ENCODE assay signal across 14 mouse cellular contexts in the genomic region with DNA sequence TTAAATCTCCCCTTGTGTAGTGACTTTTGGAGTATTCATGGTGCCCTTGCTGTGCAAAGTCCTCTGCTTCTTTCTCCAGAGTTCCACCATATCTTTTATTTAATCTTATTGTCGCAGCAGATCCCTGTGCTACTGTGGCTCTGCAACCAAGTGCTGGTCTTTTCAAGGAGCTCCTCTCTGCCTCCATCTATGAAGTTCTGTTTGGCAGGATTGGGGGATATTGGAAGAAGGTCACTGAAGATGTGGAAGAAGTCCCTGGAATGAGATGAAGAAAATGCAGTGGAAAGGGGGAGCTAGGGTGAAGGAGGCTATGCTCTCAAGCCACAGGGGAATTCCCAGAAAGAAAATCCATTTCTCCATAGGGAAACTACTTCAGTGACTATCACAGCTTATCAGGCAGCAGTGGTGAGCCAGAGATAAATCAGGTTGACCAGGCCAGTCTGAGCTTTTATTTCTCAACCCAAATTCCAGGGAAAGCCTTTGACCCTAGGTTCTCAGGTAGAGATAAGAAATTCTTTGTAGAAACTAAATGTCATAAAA. TPM values are rescaled to one million over a fixed set of nuclear protein-coding genes. Genes with fewer than 3 reads are reported as not detected.
DNase-seq lines count a peak whose midpoint lies in the region; ATAC-seq and TF ChIP-seq lines count a peak whose summit lies in the region.
"Had no signal": no experiment of that assay in that cellular context is flagged by ENCODE, and none has a peak within 500 bp of the region (broad histone marks: within the 10 kb centered on the region; RNA-seq: fewer than 3 reads in every experiment).

No protein-coding gene starts in this region.

- H3K27ac ChIP-seq in heart, embryonic 12.5 days (ENCODE audit: poor library complexity, severe bottlenecking), result no peak overlapping the region
- H3K27ac ChIP-seq in liver, embryonic 12.5 days, result no peak overlapping the region
- H3K27ac ChIP-seq in liver, postnatal 0 days (ENCODE audit: low read depth), result no peak overlapping the region
- no peak overlapping the region for H3K27ac ChIP-seq in intestine, embryonic 15.5 days
- H3K27ac ChIP-seq: liver, embryonic 14.5 days had no signal

- peak overlapping the region; percentile 83 for H3K4me3 ChIP-seq in heart, embryonic 12.5 days
- H3K4me3 ChIP-seq in liver, embryonic 12.5 days, result no peak overlapping the region
- no peak overlapping the region for H3K4me3 ChIP-seq in liver, postnatal 0 days (ENCODE audit: low read depth, low read length)
- no peak overlapping the region; the same call in 1 of the 2 replicates for H3K4me3 ChIP-seq in intestine, embryonic 15.5 days (replicated peaks)

- H3K4me1 ChIP-seq in heart, embryonic 12.5 days (replicated peaks), result peaks cover 9% of the 10 kb centered on the region; the same call in 1 of the 2 replicates
- H3K4me1 ChIP-seq in liver, embryonic 12.5 days, result peaks cover 7% of the 10 kb centered on the region
- H3K4me1 ChIP-seq in liver, postnatal 0 days (ENCODE audit: insufficient read depth), result peaks cover 5% of the 10 kb centered on the region; the same call in 1 of the 2 replicates
- H3K4me1 ChIP-seq in intestine, embryonic 15.5 days (replicated peaks), result peaks cover 12% of the 10 kb centered on the region; the same call in 1 of the 2 replicates

- no peak for TF ChIP-seq EP300 in liver, postnatal 0 days (IDR thresholded peaks at IDR 0.05; ENCODE audit: low read depth)

- H3K9me3 ChIP-seq in heart, embryonic 12.5 days (replicated peaks), result no peaks in the 10 kb centered on the region
- no peaks in the 10 kb centered on the region for H3K9me3 ChIP-seq in liver, embryonic 12.5 days (replicated peaks)
- H3K9me3 ChIP-seq in liver, postnatal 0 days (ENCODE audit: low read length), result no peaks in the 10 kb centered on the region
- no peaks in the 10 kb centered on the region for H3K9me3 ChIP-seq in intestine, embryonic 15.5 days
- H3K9me3 ChIP-seq: embryonic facial prominence, embryonic 12.5 days had no signal

- TF ChIP-seq CTCF in liver, postnatal 0 days (IDR thresholded peaks at IDR 0.05; ENCODE audit: low read depth), result no peak

- 57% methylated on average over 1 of the region's 1 CpGs for WGBS in heart, embryonic 12.5 days
- 46% methylated on average over 1 of the region's 1 CpGs for WGBS in liver, embryonic 12.5 days (ENCODE audit: insufficient replicate concordance)
- 54% methylated on average over 1 of the region's 1 CpGs for WGBS in liver, postnatal 0 days (ENCODE audit: insufficient replicate concordance)
- 38% methylated on average over 1 of the region's 1 CpGs for WGBS in intestine, embryonic 15.5 days

- DNase-seq in heart, adult 9 months (ENCODE audit: low spot score in 2 of 2), result no peak
- no peak for DNase-seq in liver, postnatal 0 days
- peak; percentile 16 for DNase-seq in 3T3-L1 (ENCODE audit: low read depth, low spot score)
- no peak for DNase-seq in embryo, embryonic 10.5 days (ENCODE audit: low spot score)
- no peak for DNase-seq in kidney, postnatal 25 days
- DNase-seq: adrenal gland, postnatal 36 days; cerebellum, postnatal 14 days; gastrocnemius, postnatal 10 days; thymus, postnatal 25 days had no signal

- H3K4me2 ChIP-seq in heart, embryonic 12.5 days, result peak overlapping the region; percentile 80
- peak overlapping the region; percentile 87; the same call in 1 of the 2 replicates for H3K4me2 ChIP-seq in liver, embryonic 12.5 days
- no peak overlapping the region for H3K4me2 ChIP-seq in liver, postnatal 0 days (ENCODE audit: low read depth, low read length)
- peak overlapping the region; percentile 88; the same call in 1 of the 2 replicates for H3K4me2 ChIP-seq in intestine, embryonic 15.5 days (replicated peaks)

- H3K27me3 ChIP-seq in heart, embryonic 12.5 days (replicated peaks), result no peaks in the 10 kb centered on the region
- peaks cover 24% of the 10 kb centered on the region for H3K27me3 ChIP-seq in liver, embryonic 12.5 days (replicated peaks)
- 0 out of 2 replicates have a peak, but pooled peaks cover 3% of the 10 kb centered on the region for H3K27me3 ChIP-seq in liver, postnatal 0 days (ENCODE audit: insufficient read depth, low read length)
- H3K27me3 ChIP-seq in intestine, embryonic 15.5 days (replicated peaks), result no peaks in the 10 kb centered on the region
- H3K27me3 ChIP-seq: embryonic facial prominence, embryonic 12.5 days had no signal

- no peak for ATAC-seq in heart, embryonic 12.5 days (ENCODE audit: insufficient number of reproducible peaks, low FRiP score)
- no peak for ATAC-seq in liver, embryonic 12.5 days
- ATAC-seq in liver, postnatal 0 days, result no peak
- no peak for ATAC-seq in intestine, embryonic 15.5 days

- no peaks in the 10 kb centered on the region for H3K36me3 ChIP-seq in heart, embryonic 12.5 days
- H3K36me3 ChIP-seq in liver, embryonic 12.5 days, result no peaks in the 10 kb centered on the region
- H3K36me3 ChIP-seq in liver, postnatal 0 days (replicated peaks; ENCODE audit: insufficient read depth, low read length), result no peaks in the 10 kb centered on the region
- H3K36me3 ChIP-seq in intestine, embryonic 15.5 days, result no peaks in the 10 kb centered on the region
- H3K36me3 ChIP-seq: embryonic facial prominence, embryonic 12.5 days had no signal

- no peak overlapping the region for H3K9ac ChIP-seq in heart, embryonic 12.5 days
- no peak overlapping the region for H3K9ac ChIP-seq in liver, embryonic 12.5 days
- no peak overlapping the region for H3K9ac ChIP-seq in liver, postnatal 0 days (replicated peaks)
- H3K9ac ChIP-seq in intestine, embryonic 15.5 days, result no peak overlapping the region

RNA-seq across cellular contexts. Expression of gene Pam, which starts 1.0 kb away (rescaled TPM):
- polyA plus RNA-seq in heart, embryonic 12.5 days (2016; fragmentation: Nextera tagmentation; extraction: Ambion mirVana), result 376 and 393 TPM in 2 replicates
- 10.8 and 11.3 TPM in 2 replicates for polyA plus RNA-seq in liver, embryonic 12.5 days (2016; fragmentation: Nextera tagmentation; extraction: Ambion mirVana)
- polyA plus RNA-seq in liver, postnatal 0 days (2015; fragmentation: Nextera tagmentation; extraction: Ambion mirVana), result 16.4 and 21.8 TPM in 2 replicates
- 52.4 and 60.8 TPM in 2 replicates for polyA plus RNA-seq in intestine, embryonic 15.5 days (2015; fragmentation: Nextera tagmentation; extraction: Ambion mirVana)
